Mouse (Mus musculus): ENCODE data around the gene Srgn.

DNA sequence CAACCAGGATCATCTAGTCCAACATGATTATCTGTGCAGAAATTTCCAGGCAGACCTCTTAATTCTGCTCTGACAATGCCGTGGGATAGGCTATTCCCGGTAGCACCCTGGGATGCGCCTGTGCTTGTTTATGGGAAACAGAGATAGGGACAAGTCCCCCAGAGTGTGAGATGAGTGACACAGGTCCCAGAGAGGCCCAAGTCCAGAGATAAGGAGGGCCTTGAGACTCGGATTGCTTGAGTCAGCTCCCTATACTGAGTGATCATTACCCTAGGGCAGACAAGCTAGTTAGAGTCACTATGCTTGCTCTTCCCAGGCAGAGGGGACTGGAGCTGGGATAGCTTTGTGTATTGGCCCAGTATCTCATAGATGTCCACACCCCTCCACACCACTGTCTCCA, 5.5 kb downstream of the Srgn start:
- TF ChIP-seq USF1 (IDR thresholded peaks at IDR 0.05; ENCODE audit: low read depth) (no peak), CTCF (IDR thresholded peaks at IDR 0.05; ENCODE audit: control insufficient read depth, insufficient read depth, insufficient read length) (no peak), CEBPB (IDR thresholded peaks at IDR 0.05; ENCODE audit: low read depth) (no peak)
